Mouse (Mus musculus) kidney, adult 11 months (tissue): Measurements from ENCODE around the gene Smpd2.

Source experiments
- DNase-seq: peaks from one replicate; pipeline ENCODE4 v3.0.0; 2022

Smpd2 gene

GRCm38 (mm10) chr10:41486506-41487170 lies 3.5 kb downstream of the Smpd2 start:
- DNase-seq: no peak

GRCm38 (mm10) chr10:41485778-41486177 lies 4.4 kb downstream of the Smpd2 start:
- DNase-seq: no peak

DNA sequence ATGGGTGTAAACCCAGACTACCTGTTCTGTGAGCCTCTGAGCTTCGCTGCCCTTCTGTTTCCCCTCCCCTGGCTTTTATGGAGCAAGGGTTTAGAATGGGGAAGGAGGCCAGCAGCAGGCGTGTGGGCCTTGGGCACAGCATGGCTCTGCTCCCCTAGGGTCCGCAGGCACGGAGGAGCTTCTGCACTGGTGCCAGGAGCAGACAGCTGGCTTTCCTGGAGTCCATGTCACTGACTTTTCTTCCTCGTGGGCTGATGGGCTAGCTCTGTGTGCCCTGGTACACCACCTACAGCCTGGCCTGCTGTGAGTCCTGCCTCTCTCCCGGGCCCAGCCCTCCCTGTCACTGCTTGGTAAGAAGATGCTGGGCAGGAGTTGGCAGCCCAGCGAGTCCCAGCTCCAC lies 7.7 kb downstream of the Smpd2 start:
- DNase-seq: no peak

DNA sequence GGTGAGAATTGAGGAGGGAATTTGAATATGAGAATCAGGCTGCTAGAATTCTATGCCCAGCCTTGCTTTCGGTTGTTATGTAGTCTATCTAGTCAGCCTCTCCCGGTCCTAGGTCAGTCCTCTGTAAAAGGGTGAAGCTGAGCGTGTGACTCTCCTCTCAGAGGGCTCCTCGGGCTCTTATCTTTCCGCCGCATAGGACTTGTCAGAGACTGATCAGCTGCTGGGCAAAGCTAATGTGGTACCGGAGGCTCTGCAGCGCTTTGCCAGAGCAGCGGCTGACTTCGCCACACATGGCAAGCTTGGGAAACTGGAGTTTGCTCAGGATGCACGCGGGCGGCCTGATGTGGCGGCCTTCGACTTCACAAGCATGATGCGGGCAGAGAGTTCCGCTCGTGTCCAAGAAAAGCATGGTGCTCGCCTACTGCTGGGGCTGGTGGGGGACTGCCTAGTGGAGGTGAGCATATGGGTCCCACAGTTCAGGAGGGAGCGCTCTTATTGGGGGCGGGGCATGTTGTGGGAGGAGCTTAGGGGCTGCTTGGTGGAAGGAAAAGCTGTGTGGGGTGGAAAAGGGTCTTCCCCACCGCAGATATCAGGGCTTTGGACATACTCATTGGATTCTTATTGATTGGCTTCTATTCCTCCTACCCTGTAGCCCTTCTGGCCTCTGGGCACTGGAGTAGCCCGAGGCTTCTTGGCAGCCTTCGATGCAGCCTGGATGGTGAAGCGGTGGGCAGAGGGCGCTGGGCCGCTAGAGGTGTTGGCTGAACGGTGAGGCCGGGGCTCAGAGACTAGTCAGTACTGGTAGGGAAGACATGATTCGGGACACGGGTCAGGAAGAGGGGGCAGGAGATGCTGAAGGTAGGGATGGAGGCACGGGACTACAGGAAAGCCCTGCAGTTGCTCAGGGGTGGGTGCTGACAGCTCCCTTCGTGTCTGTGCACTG lies 9.0 kb downstream of the Smpd2 start:
- no peak for DNase-seq

DNA sequence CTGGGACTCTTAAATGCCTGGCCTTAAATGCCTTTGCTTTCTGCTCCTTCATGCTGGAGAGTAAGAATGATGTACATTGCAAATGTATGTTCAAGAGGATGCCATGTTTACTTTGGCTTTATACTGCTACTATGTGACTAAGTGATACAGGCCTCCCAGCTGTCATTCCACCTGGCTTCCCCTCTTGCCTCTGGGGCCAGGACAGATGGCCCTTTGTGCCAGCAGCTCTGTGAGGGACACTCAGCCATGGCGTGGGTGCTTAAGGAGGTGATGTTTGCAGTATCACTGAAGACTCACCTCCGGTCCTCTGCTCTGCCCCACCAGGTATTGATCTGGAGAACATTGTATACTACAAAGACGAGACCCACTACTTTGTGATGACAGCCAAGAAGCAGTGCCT lies 10.2 kb downstream of the Smpd2 start:
- no peak for DNase-seq

- DNase-seq: peak; percentile 60
Measured at GRCm38 (mm10) chr10:41477278-41478181, 12.6 kb downstream of the Smpd2 start.

- no peak for DNase-seq
Measured at GRCm38 (mm10) chr10:41477018-41477277, 13.2 kb downstream of the Smpd2 start.

GRCm38 (mm10) chr10:41476171-41477017 lies 13.8 kb downstream of the Smpd2 start, which contains the start of gene Mical1:
Gene Mical1, plus strand, starts transcription at chr10:41476314.
- DNase-seq: no peak

- no peak for DNase-seq
Measured at GRCm38 (mm10) chr10:41474981-41475391, 15.2 kb downstream of the Smpd2 start.

- DNase-seq: no peak
Measured at GRCm38 (mm10) chr10:41473782-41474468, 16.2 kb downstream of the Smpd2 start.

- DNase-seq: no peak
Measured at GRCm38 (mm10) chr10:41472962-41473481, 17.1 kb downstream of the Smpd2 start.

- no peak for DNase-seq
Measured at GRCm38 (mm10) chr10:41472534-41472933, 17.6 kb downstream of the Smpd2 start.

GRCm38 (mm10) chr10:41470693-41471092 lies 19.5 kb downstream of the Smpd2 start:
- no peak for DNase-seq

DNA sequence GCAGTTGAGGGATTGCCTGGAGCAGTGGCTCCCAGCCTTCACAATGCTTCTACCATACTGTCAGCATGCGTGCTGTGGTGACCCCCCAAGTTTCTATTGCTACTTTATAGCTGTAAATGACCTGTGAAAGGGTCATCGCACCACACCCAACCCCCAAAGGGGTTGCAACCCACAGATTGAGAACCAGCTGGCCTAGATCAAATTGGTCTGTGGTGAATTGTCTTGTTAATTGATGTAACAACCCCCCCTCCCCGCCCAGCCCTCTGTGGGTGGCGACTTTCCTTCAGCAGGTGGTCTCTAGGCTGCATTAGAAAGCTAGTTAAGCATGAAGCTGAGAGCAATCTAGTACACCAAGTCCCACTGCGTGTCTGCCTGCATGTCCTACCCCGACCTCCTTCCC lies 22.8 kb downstream of the Smpd2 start:
- DNase-seq: no peak

DNA sequence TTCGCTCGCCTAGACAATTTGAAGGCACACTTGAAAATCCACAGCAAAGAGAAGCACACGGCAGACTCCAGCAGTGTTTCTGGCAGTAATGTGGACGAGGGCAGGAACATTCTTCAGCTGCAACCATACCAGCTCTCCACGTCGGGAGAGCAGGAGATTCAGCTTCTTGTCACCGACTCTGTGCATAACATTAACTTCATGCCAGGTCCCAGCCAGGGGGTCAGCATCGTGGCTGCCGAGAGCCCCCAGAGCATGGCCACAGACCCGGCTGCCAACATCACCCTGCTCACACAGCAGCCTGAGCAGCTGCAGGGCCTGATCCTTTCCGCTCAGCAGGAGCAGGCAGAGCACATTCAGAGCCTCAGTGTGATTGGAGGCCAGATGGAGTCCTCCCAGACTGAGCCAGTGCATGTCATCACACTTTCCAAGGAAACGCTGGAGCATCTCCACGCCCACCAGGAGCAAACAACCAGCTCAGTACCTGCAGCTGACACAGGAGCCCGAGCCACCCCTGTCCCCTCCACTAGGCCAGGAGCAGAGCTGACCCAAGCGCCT lies 25.7 kb downstream of the Smpd2 start:
- DNase-seq: no peak

DNA sequence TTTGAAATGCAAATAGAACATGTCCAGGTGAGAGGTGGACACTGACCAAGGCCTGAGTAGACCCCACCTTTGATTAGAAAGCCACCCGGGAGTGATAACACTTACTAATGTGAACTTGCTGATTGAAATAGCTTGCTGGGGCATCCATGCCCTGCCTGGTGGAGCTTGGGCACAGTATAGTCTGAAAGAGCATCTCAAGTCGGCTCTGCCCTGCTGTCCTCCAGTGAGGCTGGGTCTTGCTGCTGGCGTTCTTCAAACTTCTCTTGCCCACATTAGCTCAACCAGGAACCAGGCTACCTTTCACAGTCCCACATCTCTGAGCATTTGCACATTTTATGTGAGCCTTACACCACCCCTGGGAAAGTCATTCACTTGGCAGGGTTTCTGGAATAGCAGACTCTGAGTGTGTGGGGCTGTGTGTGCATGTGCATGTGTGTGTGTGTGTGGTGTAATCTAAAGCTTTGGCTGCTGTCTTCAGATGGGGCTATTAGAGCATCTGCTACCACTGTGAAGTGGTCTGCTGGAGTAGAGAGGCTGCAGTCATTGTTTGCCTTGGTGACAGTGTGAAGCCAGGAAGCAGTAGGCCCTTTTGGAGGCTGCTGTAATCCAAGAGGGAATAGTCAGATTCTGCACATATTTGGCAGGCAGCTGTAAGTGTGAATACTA lies 29.0 kb downstream of the Smpd2 start:
- no peak for DNase-seq

GRCm38 (mm10) chr10:41460501-41460900 lies 29.7 kb downstream of the Smpd2 start:
- no peak for DNase-seq

DNA sequence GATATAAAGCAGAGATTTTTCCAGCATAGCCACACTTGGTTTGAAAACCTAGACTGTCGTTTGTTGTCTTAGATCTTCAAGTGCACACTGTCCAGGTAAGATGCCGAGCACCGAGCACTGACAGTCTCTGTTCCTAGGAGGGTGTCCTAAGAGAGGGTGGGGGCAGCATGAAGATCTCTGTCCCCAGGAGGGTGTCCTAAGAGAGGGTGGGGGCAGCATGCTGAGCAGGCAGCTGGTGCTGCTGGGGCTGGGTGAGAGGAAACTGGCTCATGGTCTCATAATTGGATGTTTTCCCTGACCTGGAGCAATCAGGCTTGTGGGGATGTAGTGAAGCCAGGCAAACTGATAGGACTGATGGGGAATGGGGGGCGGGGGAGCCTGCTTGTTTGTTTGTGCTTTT lies 30.2 kb downstream of the Smpd2 start:
- no peak for DNase-seq

GRCm38 (mm10) chr10:41452791-41453190 lies 37.4 kb downstream of the Smpd2 start:
- no peak for DNase-seq

DNA sequence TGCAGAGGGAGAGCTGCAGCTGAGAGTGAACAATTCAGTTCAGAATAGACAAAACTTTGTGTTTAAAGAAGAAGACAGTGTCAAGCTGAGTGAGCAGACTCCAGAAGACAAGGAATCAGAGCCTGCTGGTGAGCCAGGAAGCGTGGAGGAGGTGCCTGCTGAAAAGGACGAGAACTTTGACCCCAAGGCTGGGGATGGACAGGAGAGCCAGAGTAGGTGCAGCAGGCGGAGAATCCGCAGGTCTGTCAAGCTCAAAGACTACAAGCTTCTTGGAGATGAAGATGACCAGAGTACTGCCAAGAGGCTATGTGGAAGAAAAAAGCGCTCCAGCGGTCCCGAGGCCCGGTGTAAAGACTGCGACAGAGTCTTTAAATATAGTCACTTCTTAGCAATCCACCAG lies 38.5 kb downstream of the Smpd2 start:
- DNase-seq: peak; percentile 72
